Mouse (Mus musculus) heart, postnatal 0 days (tissue): ENCODE measurements around the gene Tmem82. TPM values are rescaled to one million over a fixed set of nuclear protein-coding genes. Genes with fewer than 3 reads are reported as not detected.

Source experiments
- ATAC-seq: fragments of 200-750 bp; cut with Nextera tagmentation; 2 replicates; pipeline ENCODE4 v1.8.0; 2017; ENCODE audit warnings: low read depth, moderate number of reproducible peaks, moderate library complexity; ENCODE audit not compliant: insufficient read depth
- DNase-seq: peaks from one replicate; pipeline ENCODE4 v3.0.0-alpha.2; 2016; ENCODE audit warnings: low spot score
- H3K27ac ChIP-seq: fragments of 300-500 bp; sonication (generic); 2 replicates; pipeline ENCODE4 v1.5.1; 2014; ENCODE audit warnings: low read depth, mild to moderate bottlenecking
- H3K27me3 ChIP-seq: fragments of 300-500 bp; sonication (generic); 2 replicates; pipeline ENCODE4 v1.6.1; 2014; ENCODE audit warnings: low read length, mixed read lengths; ENCODE audit not compliant: control insufficient read depth, insufficient read depth
- H3K36me3 ChIP-seq: fragments of 300-500 bp; sonication (generic); replicated peaks from 2 replicates; pipeline ENCODE4 v1.6.1; 2014; ENCODE audit warnings: low read length, mixed read lengths; ENCODE audit not compliant: control insufficient read depth, insufficient read depth
- H3K4me1 ChIP-seq: fragments of 300-500 bp; sonication (generic); 2 replicates; pipeline ENCODE4 v1.6.1; 2014; ENCODE audit warnings: antibody characterized with exemption; ENCODE audit not compliant: control insufficient read depth, insufficient read depth
- H3K4me2 ChIP-seq: fragments of 300-500 bp; sonication (generic); 2 replicates; pipeline ENCODE4 v1.6.1; 2014; ENCODE audit warnings: low read depth, mild to moderate bottlenecking, low read length, moderate library complexity
- H3K4me3 ChIP-seq: fragments of 300-500 bp; sonication (generic); 2 replicates; pipeline ENCODE4 v1.5.1; 2014; ENCODE audit warnings: low read depth, low read length
- H3K9ac ChIP-seq: fragments of 300-500 bp; sonication (generic); replicated peaks from 2 replicates; pipeline ENCODE4 v1.6.1; 2014; ENCODE audit warnings: low read depth, low read length, mixed read lengths
- H3K9me3 ChIP-seq: fragments of 300-500 bp; sonication (generic); replicated peaks from 2 replicates; pipeline ENCODE4 v1.6.1; 2016; ENCODE audit warnings: low read length; ENCODE audit not compliant: control insufficient read depth
- CTCF ChIP-seq: IDR thresholded peaks from 2 replicates; pipeline ENCODE4 v1.5.1; 2016; ENCODE audit warnings: antibody characterized with exemption, control low read depth, low read depth
- EP300 ChIP-seq: IDR thresholded peaks from 2 replicates; pipeline ENCODE4 v1.6.1; 2016; ENCODE audit warnings: antibody characterized with exemption, low read depth
- WGBS: fragments of 180-500 bp; shearing (Covaris S2); extraction: QIAGEN DNeasy Blood & Tissue Kit; methylation state at CpG from one replicate; pipeline ENCODE4 v1.1.7; 2014; 5-methylcytosine and 5-hydroxymethylcytosine counted together
- polyA plus RNA-seq: library from polyadenylated mRNA; unstranded; fragments of >200 nt; fragmentation: Nextera tagmentation; extraction: Ambion mirVana; gene quantifications from 2 replicates; pipeline ENCODE4 v1.2.1, GENCODE M21; 2015
- total RNA-seq: library from RNA; depleted of rRNA; stranded (reverse); fragments of >200 nt; gene quantifications from 2 replicates; pipeline ENCODE4 v1.2.3, GENCODE M21; 2014; ENCODE audit warnings: low replicate concordance

Gene Tmem82
- total and polyA plus RNA-seq, 2 experiments from 2014 or later, result 6.1 to 6.8 TPM

- Histone ChIP-seq H3K27me3 (no peaks in the 10 kb centered on the region), H3K4me3 (no peak overlapping the region), H3K9ac (no peak overlapping the region), H3K4me1 (peaks cover 5% of the 10 kb centered on the region; the same call in 1 of the 2 replicates), H3K36me3 (peaks cover 34% of the 10 kb centered on the region), H3K27ac (no peak overlapping the region), H3K9me3 (no peaks in the 10 kb centered on the region), H3K4me2 (peak overlapping the region; percentile 41)
- WGBS, result 32% methylated on average over 27 of the region's 27 CpGs
- DNase-seq (peak; percentile 84), ATAC-seq (peak; percentile 57)
- no peak for TF ChIP-seq EP300
- peak; percentile 87 for TF ChIP-seq CTCF
Observed at GRCm38 (mm10) chr4:141574789-141575702, 43.4 kb downstream of the Tmem82 start.

GRCm38 (mm10) chr4:141573359-141573966 is 45.0 kb downstream of the Tmem82 start:
- Histone ChIP-seq H3K27ac (peak overlapping the region; percentile 60), H3K4me1 (peaks cover 5% of the 10 kb centered on the region; the same call in 1 of the 2 replicates), H3K9ac (no peak overlapping the region), H3K4me3 (no peak overlapping the region), H3K27me3 (no peaks in the 10 kb centered on the region), H3K9me3 (no peaks in the 10 kb centered on the region), H3K4me2 (no peak overlapping the region), H3K36me3 (peaks cover 21% of the 10 kb centered on the region)
- ATAC-seq (no peak), DNase-seq (no peak)
- no peak for TF ChIP-seq CTCF
- TF ChIP-seq EP300, result no peak
- WGBS, result 31% methylated on average over 6 of the region's 6 CpGs

GRCm38 (mm10) chr4:141572668-141573358 is 45.6 kb downstream of the Tmem82 start:
- H3K9me3 ChIP-seq, result no peaks in the 10 kb centered on the region
- H3K4me2 ChIP-seq, result no peak overlapping the region
- H3K9ac ChIP-seq, result no peak overlapping the region
- 72% methylated on average over 7 of the region's 7 CpGs for whole genome bisulfite sequencing
- H3K4me1 ChIP-seq, result peaks cover 5% of the 10 kb centered on the region; the same call in 1 of the 2 replicates
- peaks cover 19% of the 10 kb centered on the region for H3K36me3 ChIP-seq
- H3K27me3 ChIP-seq, result no peaks in the 10 kb centered on the region
- ATAC-seq, result no peak
- DNase-seq, result no peak
- peak overlapping the region; percentile 60 for H3K27ac ChIP-seq
- H3K4me3 ChIP-seq, result no peak overlapping the region
- no peak for TF ChIP-seq CTCF
- no peak for TF ChIP-seq EP300

- Histone ChIP-seq H3K4me1 (peaks cover 5% of the 10 kb centered on the region; the same call in 1 of the 2 replicates), H3K4me2 (no peak overlapping the region), H3K36me3 (peaks cover 10% of the 10 kb centered on the region), H3K9ac (no peak overlapping the region), H3K27me3 (no peaks in the 10 kb centered on the region), H3K9me3 (no peaks in the 10 kb centered on the region), H3K4me3 (no peak overlapping the region), H3K27ac (no peak overlapping the region)
- DNase-seq, result no peak
- no peak for ATAC-seq
- TF ChIP-seq EP300 (no peak), CTCF (no peak)
- WGBS, result 63% methylated on average over 10 of the region's 10 CpGs
Observed at GRCm38 (mm10) chr4:141571934-141572333, 46.5 kb downstream of the Tmem82 start.

GRCm38 (mm10) chr4:141571337-141571739 is 47.1 kb downstream of the Tmem82 start:
- Histone ChIP-seq H3K27me3 (no peaks in the 10 kb centered on the region), H3K4me2 (no peak overlapping the region), H3K9me3 (no peaks in the 10 kb centered on the region), H3K9ac (0 out of 2 replicates have a peak overlapping the region, but pooled peaks have one; percentile 23), H3K36me3 (peaks cover 4% of the 10 kb centered on the region), H3K4me3 (no peak overlapping the region), H3K27ac (no peak overlapping the region), H3K4me1 (peaks cover 5% of the 10 kb centered on the region; the same call in 1 of the 2 replicates)
- WGBS, result 35% methylated on average over 6 of the region's 6 CpGs
- TF ChIP-seq EP300 (no peak), CTCF (no peak)
- DNase-seq (no peak), ATAC-seq (no peak)
